ENCODE assay signal across 1 mouse cellular context in genomic region chr15:31008594-31008993, GRCm38 (mm10).
TF ChIP-seq lines count a peak whose summit lies in the region.

No protein-coding gene starts in this region.

TF ChIP-seq in CH12.LX, 34 proteins besides CTCF, POLR2A, EP300 and RAD21 (continued from another document):
- no peak for TF ChIP-seq ZNF384 (IDR thresholded peaks at IDR 0.05; ENCODE audit: low read depth, low read length)
